Mouse (Mus musculus) monocyte, adult 5-6 weeks (primary cell): ENCODE results near the gene Bpifb2. TPM values are rescaled to one million over a fixed set of nuclear protein-coding genes. Genes with fewer than 3 reads are reported as not detected.

ENCODE experiments used
- ATAC-seq: fragments of 153-309, 156-312 bp; replicated peaks from 2 replicates; pipeline ENCODE4 v1.8.0; 2017; ENCODE audit warnings: mild to moderate bottlenecking; ENCODE audit not compliant: low TSS enrichment, insufficient number of reproducible peaks, severe bottlenecking, poor library complexity, low FRiP score
- total RNA-seq: library from RNA; stranded (forward); fragments of 200-1000, 200-491, 200-594 nt; gene quantifications from 3 replicates; pipeline ENCODE4 v1.2.3, GENCODE M21; 2017

Gene Bpifb2
- total RNA-seq, 1 experiment from 2014 or later = not detected

DNA sequence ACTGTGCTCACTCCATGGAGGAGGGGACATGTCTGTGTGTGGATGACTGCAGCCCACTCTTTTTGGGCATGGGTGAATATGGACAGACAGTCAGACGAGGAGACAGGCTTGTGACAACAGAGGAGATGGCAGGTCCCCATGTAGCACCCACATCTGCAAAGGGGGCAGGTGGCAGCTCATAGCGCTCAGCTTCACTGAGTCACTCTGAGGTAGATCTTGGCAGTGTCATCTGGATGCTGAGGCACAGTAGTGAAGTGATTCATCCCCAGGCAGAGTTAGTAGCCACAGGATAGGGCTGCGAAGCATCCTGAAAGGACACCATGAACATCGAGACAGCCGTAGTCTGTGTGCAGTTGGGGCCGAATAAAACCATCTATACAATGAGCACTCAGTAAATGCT, 46.4 kb downstream of the Bpifb2 start:
- no peak for ATAC-seq

DNA sequence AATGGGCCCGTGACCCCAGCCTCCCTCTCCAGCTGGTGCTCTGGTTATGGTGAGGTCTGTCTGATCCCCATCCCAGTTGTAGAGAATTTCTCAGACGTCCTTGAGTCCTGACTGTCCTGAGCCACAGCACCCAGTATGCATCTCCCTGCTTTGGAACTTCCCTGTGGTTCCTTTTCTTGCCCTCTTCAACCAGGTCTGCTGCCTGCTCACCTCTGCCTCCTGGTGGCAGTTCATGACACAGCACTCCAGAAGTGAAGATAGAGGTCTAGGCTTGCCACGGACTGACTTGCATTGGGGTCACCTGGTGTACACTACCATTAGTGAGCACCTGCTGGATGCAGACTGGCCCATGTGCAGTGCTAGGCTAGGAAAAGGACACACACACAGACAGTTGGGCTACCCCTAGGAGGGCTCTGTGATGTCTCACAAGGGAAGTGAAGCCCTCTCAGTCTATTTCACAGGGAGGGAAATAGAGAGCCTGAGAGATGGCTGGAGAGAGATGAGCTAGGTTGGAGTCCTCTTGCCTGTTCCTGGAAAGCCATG, 55.1 kb downstream of the Bpifb2 start:
- ATAC-seq = peak; percentile 34; the same call in 1 of the 2 replicates

- ATAC-seq = no peak
These were observed 56.3 kb downstream of the Bpifb2 start for GRCm38 (mm10) chr2:153931125-153931524.

GRCm38 (mm10) chr2:153933311-153933710, 58.5 kb downstream of the Bpifb2 start:
- no peak for ATAC-seq

- ATAC-seq = no peak
These were observed 60.5 kb downstream of the Bpifb2 start for GRCm38 (mm10) chr2:153935348-153935747.

DNA sequence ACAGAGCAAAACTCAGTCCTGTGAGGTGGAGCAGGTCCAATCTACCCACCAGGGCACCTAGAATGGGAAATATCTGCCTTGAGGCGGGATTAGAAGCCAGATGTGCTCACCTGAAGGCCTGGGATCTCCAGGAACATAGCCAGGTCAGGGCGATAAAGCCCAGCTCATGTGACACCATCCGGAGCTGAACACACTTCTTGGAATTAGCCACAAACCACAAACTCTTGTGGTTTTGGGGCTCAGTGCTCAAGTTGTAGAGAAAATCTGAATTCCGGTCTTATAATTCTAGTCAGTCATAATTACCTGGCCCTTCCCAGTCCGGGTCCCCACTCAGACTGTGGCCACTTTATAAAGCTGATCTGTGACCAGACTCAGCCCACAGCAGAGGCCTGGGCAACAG, 63.0 kb downstream of the Bpifb2 start, which contains the start of gene Bpifb4:
Gene Bpifb4 (plus strand): TSS at position 370 of the 400 bp plus-strand sequence.
- ATAC-seq = no peak

DNA sequence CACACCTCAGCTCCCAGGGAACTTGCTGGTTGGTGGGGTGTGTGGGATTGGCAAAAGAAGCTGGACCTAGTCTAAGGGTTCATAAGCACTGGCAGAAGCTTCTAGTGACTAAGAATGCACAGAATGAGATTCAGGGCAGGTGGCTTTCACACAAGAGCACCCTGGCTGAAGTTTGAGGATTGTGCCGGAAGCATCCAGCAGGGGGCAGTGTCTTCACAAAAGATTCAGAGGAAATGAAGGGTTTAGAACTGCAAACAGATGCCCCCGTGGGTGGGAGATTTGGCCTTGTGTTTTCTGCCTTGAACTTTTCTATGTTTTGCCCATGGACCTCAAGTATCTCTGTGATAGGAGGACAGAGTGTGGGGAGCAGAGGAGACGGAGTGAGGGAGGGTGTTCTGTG, 68.7 kb downstream of the Bpifb2 start:
- no peak for ATAC-seq

GRCm38 (mm10) chr2:153944567-153944966, 69.7 kb downstream of the Bpifb2 start:
- no peak for ATAC-seq

Other genes with a start within 250 kb of the Bpifb2 start
- gene Commd7, start 242.3 kb upstream of the Bpifb2 start, total RNA-seq = 32.5 to 55.1 TPM (median 32.6 TPM) in 3 replicates
- gene Dnmt3b, start 225.6 kb upstream of the Bpifb2 start, total RNA-seq = 2.9 to 12.0 TPM (median 5.7 TPM) in 3 replicates
- gene Dnmt3c, start 178.4 kb upstream of the Bpifb2 start, total RNA-seq = not detected in 3 replicates
- 84.4 to 215 TPM (median 180 TPM) in 3 replicates for gene Mapre1, start 133.8 kb upstream of the Bpifb2 start, total RNA-seq
- gene Efcab8, start 95.1 kb upstream of the Bpifb2 start, total RNA-seq = 0.29 TPM in 1 of 3 replicates, not detected in the others
- not detected in 3 replicates for gene Sun5, start 4.0 kb upstream of the Bpifb2 start, total RNA-seq
- not detected in 3 replicates for gene Bpifb6, start 25.3 kb downstream of the Bpifb2 start, total RNA-seq
- gene Bpifb3, start 43.2 kb downstream of the Bpifb2 start, total RNA-seq = not detected in 3 replicates
- gene Bpifb4, start 63.2 kb downstream of the Bpifb2 start, total RNA-seq = not detected in 3 replicates
- gene Bpifa6, start 99.9 kb downstream of the Bpifb2 start, total RNA-seq = not detected in 3 replicates
- not detected in 3 replicates for gene Bpifa2, start 133.2 kb downstream of the Bpifb2 start, total RNA-seq